In genomic region chr9:77568789-77569506, GRCm38 (mm10) we compare ENCODE assay signal across 21 mouse cellular contexts. TPM values are rescaled to one million over a fixed set of nuclear protein-coding genes. Genes with fewer than 3 reads are reported as not detected.
DNase-seq lines count a peak whose midpoint lies in the region; ATAC-seq lines count a peak whose summit lies in the region.
"Had no signal": no experiment of that assay in that cellular context is flagged by ENCODE, and none has a peak within 500 bp of the region (broad histone marks: within the 10 kb centered on the region; RNA-seq: fewer than 3 reads in every experiment).

No protein-coding gene starts in this region.

- H3K27ac ChIP-seq in kidney, embryonic 15.5 days: no peak overlapping the region
- no peak overlapping the region for H3K27ac ChIP-seq in forebrain, embryonic 12.5 days
- no peak overlapping the region for H3K27ac ChIP-seq in midbrain, embryonic 15.5 days
- H3K27ac ChIP-seq: embryonic facial prominence, embryonic 13.5 days; heart, embryonic 10.5 days; hindbrain, embryonic 13.5 days; intestine, embryonic 15.5 days; left cerebral cortex, adult 2 months; neural tube, embryonic 13.5 days had no signal

- H3K27me3 ChIP-seq in kidney, embryonic 15.5 days: no peaks in the 10 kb centered on the region
- H3K27me3 ChIP-seq in forebrain, embryonic 12.5 days: 0 out of 2 replicates have a peak, but pooled peaks cover 4% of the 10 kb centered on the region
- H3K27me3 ChIP-seq in midbrain, embryonic 15.5 days (replicated peaks): no peaks in the 10 kb centered on the region
- H3K27me3 ChIP-seq: embryonic facial prominence, embryonic 13.5 days; hindbrain, embryonic 13.5 days; intestine, embryonic 15.5 days; neural tube, embryonic 13.5 days had no signal

- peak; percentile 40; the same call in 1 of the 2 replicates for ATAC-seq in kidney, embryonic 15.5 days (replicated peaks; ENCODE audit: low FRiP score)
- peak; percentile 79; the same call in 1 of the 2 replicates for ATAC-seq in forebrain, embryonic 12.5 days (ENCODE audit: low FRiP score)
- ATAC-seq in midbrain, embryonic 15.5 days (replicated peaks): 0 out of 2 replicates have a peak, but pooled peaks have one; percentile 45
- ATAC-seq: intestine, embryonic 15.5 days; liver, postnatal 0 days had no signal

- no peaks in the 10 kb centered on the region for H3K36me3 ChIP-seq in kidney, embryonic 15.5 days
- no peaks in the 10 kb centered on the region for H3K36me3 ChIP-seq in forebrain, embryonic 12.5 days (replicated peaks)
- H3K36me3 ChIP-seq in midbrain, embryonic 15.5 days (replicated peaks): no peaks in the 10 kb centered on the region
- H3K36me3 ChIP-seq: embryonic facial prominence, embryonic 13.5 days; heart, embryonic 10.5 days; hindbrain, embryonic 13.5 days; intestine, embryonic 15.5 days; neural tube, embryonic 13.5 days had no signal

- peak overlapping the region; percentile 37 for H3K4me2 ChIP-seq in kidney, embryonic 15.5 days
- peak overlapping the region; percentile 27 for H3K4me2 ChIP-seq in forebrain, embryonic 12.5 days
- no peak overlapping the region for H3K4me2 ChIP-seq in midbrain, embryonic 15.5 days
- H3K4me2 ChIP-seq: embryonic facial prominence, embryonic 13.5 days; hindbrain, embryonic 13.5 days; intestine, embryonic 15.5 days; neural tube, embryonic 13.5 days had no signal

- H3K4me3 ChIP-seq in kidney, embryonic 15.5 days (replicated peaks): no peak overlapping the region
- no peak overlapping the region for H3K4me3 ChIP-seq in forebrain, embryonic 12.5 days (replicated peaks)
- H3K4me3 ChIP-seq in midbrain, embryonic 15.5 days: no peak overlapping the region
- H3K4me3 ChIP-seq: embryonic facial prominence, embryonic 13.5 days; heart, embryonic 10.5 days; hindbrain, embryonic 13.5 days; intestine, embryonic 15.5 days; left cerebral cortex, adult 2 months; neural tube, embryonic 13.5 days had no signal

- DNase-seq in kidney, postnatal 10 days: no peak
- DNase-seq in brain, adult 2 months (ENCODE audit: low read depth, low spot score): peak; percentile 24
- DNase-seq in layer of hippocampus, adult 9-10 months (ENCODE audit: low spot score): no peak
- DNase-seq in cerebellum, adult 9-11 months: no peak
- DNase-seq: B cell, adult 2 months; cerebellum, adult 9-10 months; kidney, postnatal 25 days; layer of hippocampus, adult 9-11 months; left cerebral cortex, postnatal 4 days; liver, postnatal 0 days; lung, postnatal 10 days; thymus, postnatal 25 days had no signal

- no peak overlapping the region for H3K9ac ChIP-seq in kidney, embryonic 15.5 days
- H3K9ac ChIP-seq in forebrain, embryonic 12.5 days: no peak overlapping the region
- H3K9ac ChIP-seq in midbrain, embryonic 15.5 days: no peak overlapping the region
- H3K9ac ChIP-seq: embryonic facial prominence, embryonic 13.5 days; hindbrain, embryonic 13.5 days; intestine, embryonic 15.5 days; liver, postnatal 0 days; neural tube, embryonic 13.5 days had no signal

- no peaks in the 10 kb centered on the region for H3K4me1 ChIP-seq in kidney, embryonic 15.5 days
- peaks cover 8% of the 10 kb centered on the region; the same call in 1 of the 2 replicates for H3K4me1 ChIP-seq in forebrain, embryonic 12.5 days
- no peaks in the 10 kb centered on the region for H3K4me1 ChIP-seq in midbrain, embryonic 15.5 days
- H3K4me1 ChIP-seq: embryonic facial prominence, embryonic 13.5 days; hindbrain, embryonic 13.5 days; intestine, embryonic 15.5 days; neural tube, embryonic 13.5 days had no signal

- WGBS in kidney, embryonic 15.5 days: 39% methylated on average over 13 of the region's 13 CpGs
- WGBS in forebrain, embryonic 12.5 days: 18% methylated on average over 13 of the region's 13 CpGs
- 15% methylated on average over 13 of the region's 13 CpGs for WGBS in midbrain, embryonic 15.5 days

- no peaks in the 10 kb centered on the region for H3K9me3 ChIP-seq in kidney, embryonic 15.5 days (replicated peaks)
- no peaks in the 10 kb centered on the region for H3K9me3 ChIP-seq in forebrain, embryonic 12.5 days
- H3K9me3 ChIP-seq in midbrain, embryonic 15.5 days: no peaks in the 10 kb centered on the region
- H3K9me3 ChIP-seq: embryonic facial prominence, embryonic 13.5 days; heart, embryonic 10.5 days; hindbrain, embryonic 13.5 days; intestine, embryonic 15.5 days; neural tube, embryonic 13.5 days had no signal

RNA-seq across cellular contexts. Expression of gene Lrrc1, which starts 24.3 kb away (rescaled TPM):
- 16.7 and 18.8 TPM in 2 replicates for polyA plus RNA-seq in kidney, embryonic 15.5 days (2015; fragmentation: Nextera tagmentation; extraction: Ambion mirVana)
- polyA plus RNA-seq in forebrain, embryonic 12.5 days (2016; fragmentation: Nextera tagmentation; extraction: Ambion mirVana): 18.1 and 21.4 TPM in 2 replicates
- 5.2 and 6.6 TPM in 2 replicates for polyA plus RNA-seq in midbrain, embryonic 15.5 days (2015; fragmentation: Nextera tagmentation; extraction: Ambion mirVana)
